Mouse (Mus musculus) lung, postnatal 36 days (tissue): Measurements from ENCODE around the gene Mad2l1.

ENCODE experiments used
- DNase-seq: peaks from one replicate; pipeline ENCODE4 v3.0.0; 2022; ENCODE audit warnings: mixed read lengths

The Mad2l1 gene

GRCm38 (mm10) chr6:66535028-66535862 is at the start of gene Mad2l1:
Gene Mad2l1, plus strand, starts transcription at chr6:66535390.
- DNase-seq: peak; percentile 100

GRCm38 (mm10) chr6:66493685-66494084 is 41.5 kb upstream of the Mad2l1 start:
- DNase-seq: no peak

GRCm38 (mm10) chr6:66516368-66516767 is 18.8 kb upstream of the Mad2l1 start:
- no peak for DNase-seq

- DNase-seq: no peak
Observed at GRCm38 (mm10) chr6:66528386-66528785, 6.8 kb upstream of the Mad2l1 start.

- peak; percentile 68 for DNase-seq
Observed at GRCm38 (mm10) chr6:66533241-66533640, 1.9 kb upstream of the Mad2l1 start.

- peak; percentile 7 for DNase-seq
Observed at GRCm38 (mm10) chr6:66534366-66534941, 736 bp upstream of the Mad2l1 start.

GRCm38 (mm10) chr6:66535966-66536365 is 776 bp downstream of the Mad2l1 start:
- DNase-seq: no peak

- DNase-seq: no peak
Observed at GRCm38 (mm10) chr6:66559996-66560395, 24.8 kb downstream of the Mad2l1 start, which contains the start of gene Vmn1r32. Gene Vmn1r32, minus strand, starts transcription at chr6:66560096.

GRCm38 (mm10) chr6:66595804-66596203 is 60.6 kb downstream of the Mad2l1 start:
- DNase-seq: no peak
